Mouse (Mus musculus) heart, embryonic 16.5 days (tissue): Measurements from ENCODE around the gene Galnt6. TPM values are rescaled to one million over a fixed set of nuclear protein-coding genes. Genes with fewer than 3 reads are reported as not detected.

Experiments used
- ATAC-seq: fragments of 200-750 bp; cut with Nextera tagmentation; replicated peaks from 2 replicates; pipeline ENCODE4 v1.8.0; 2017; ENCODE audit warnings: moderate number of reproducible peaks; ENCODE audit not compliant: insufficient read depth, low FRiP score; ENCODE audit errors: extremely low read depth
- H3K27ac ChIP-seq: fragments of 300-500 bp; sonication (generic); 2 replicates; pipeline ENCODE4 v1.5.1; 2014; ENCODE audit warnings: mild to moderate bottlenecking, low read length, control low read depth, moderate library complexity
- H3K27me3 ChIP-seq: fragments of 300-500 bp; sonication (generic); 2 replicates; pipeline ENCODE4 v1.6.1; 2014; ENCODE audit warnings: low read length, mixed read lengths; ENCODE audit not compliant: control insufficient read depth, insufficient read depth
- H3K36me3 ChIP-seq: fragments of 300-500 bp; sonication (generic); 2 replicates; pipeline ENCODE4 v1.6.1; 2014; ENCODE audit not compliant: control insufficient read depth, insufficient read depth
- H3K4me1 ChIP-seq: fragments of 300-500 bp; sonication (generic); 2 replicates; pipeline ENCODE4 v1.6.1; 2014; ENCODE audit warnings: low read length, mixed read lengths; ENCODE audit not compliant: control insufficient read depth, insufficient read depth
- H3K4me2 ChIP-seq: fragments of 300-500 bp; sonication (generic); 2 replicates; pipeline ENCODE4 v1.6.1; 2014; ENCODE audit warnings: low read depth, mild to moderate bottlenecking, control low read depth, low read length
- H3K4me3 ChIP-seq: fragments of 300-500 bp; sonication (generic); 2 replicates; pipeline ENCODE4 v1.5.1; 2014; ENCODE audit warnings: mild to moderate bottlenecking, control low read depth, low read length
- H3K9ac ChIP-seq: fragments of 300-500 bp; sonication (generic); 2 replicates; pipeline ENCODE4 v1.6.1; 2014; ENCODE audit warnings: low read length, control low read depth
- H3K9me3 ChIP-seq: fragments of 300-500 bp; sonication (generic); replicated peaks from 2 replicates; pipeline ENCODE4 v1.6.1; 2016; ENCODE audit warnings: low read length; ENCODE audit not compliant: control insufficient read depth
- WGBS: fragments of 180-500 bp; shearing (Covaris S2); extraction: QIAGEN DNeasy Blood & Tissue Kit; methylation state at CpG from one replicate; pipeline ENCODE4 v1.1.7; 2014; 5-methylcytosine and 5-hydroxymethylcytosine counted together
- polyA plus RNA-seq: library from polyadenylated mRNA; unstranded; fragments of >200 nt; fragmentation: Nextera tagmentation; extraction: Ambion mirVana; gene quantifications from 2 replicates; pipeline ENCODE4 v1.2.1, GENCODE M21; 2015

The Galnt6 gene
- polyA plus RNA-seq, 1 experiment from 2014 or later, result 2.4 TPM

DNA sequence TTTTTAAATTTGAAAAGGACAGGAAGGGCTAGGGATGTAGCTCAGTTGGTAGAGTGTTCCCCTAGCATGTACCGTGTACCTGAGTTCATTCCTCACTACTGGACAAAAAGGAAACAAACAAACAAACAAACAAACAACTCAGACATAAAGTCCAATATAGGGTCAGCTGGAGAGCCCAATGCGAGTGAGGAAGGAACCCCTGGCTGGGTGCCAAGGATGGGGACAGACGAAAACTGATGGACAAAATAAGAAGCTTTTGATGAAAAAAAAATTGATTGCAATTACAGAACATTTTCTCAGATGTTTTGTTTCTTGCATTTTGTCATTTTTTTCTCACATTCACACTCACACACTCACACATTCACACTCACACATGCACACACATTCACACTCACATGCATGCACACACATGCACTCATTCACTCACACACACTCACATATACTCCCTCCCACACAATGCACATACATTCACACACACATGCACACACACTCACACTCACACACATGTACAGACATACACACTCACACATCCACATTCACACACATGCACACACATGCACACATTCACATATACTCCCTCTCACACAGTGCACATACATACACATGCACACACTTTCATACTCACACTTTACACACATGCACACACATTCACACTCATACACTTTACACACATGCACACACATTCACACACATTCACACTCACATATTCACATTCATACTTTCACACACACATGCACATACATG, 26.9 kb upstream of the Galnt6 start:
- peaks cover 12% of the 10 kb centered on the region for H3K27me3 ChIP-seq
- H3K4me1 ChIP-seq, result peaks cover 7% of the 10 kb centered on the region; the same call in 1 of the 2 replicates
- no peak overlapping the region for H3K4me2 ChIP-seq
- WGBS, result 52% methylated on average over 3 of the region's 3 CpGs
- no peaks in the 10 kb centered on the region for H3K9me3 ChIP-seq
- H3K36me3 ChIP-seq, result no peaks in the 10 kb centered on the region
- no peak overlapping the region for H3K4me3 ChIP-seq
- no peak overlapping the region for H3K27ac ChIP-seq
- H3K9ac ChIP-seq, result no peak overlapping the region
- no peak for ATAC-seq

DNA sequence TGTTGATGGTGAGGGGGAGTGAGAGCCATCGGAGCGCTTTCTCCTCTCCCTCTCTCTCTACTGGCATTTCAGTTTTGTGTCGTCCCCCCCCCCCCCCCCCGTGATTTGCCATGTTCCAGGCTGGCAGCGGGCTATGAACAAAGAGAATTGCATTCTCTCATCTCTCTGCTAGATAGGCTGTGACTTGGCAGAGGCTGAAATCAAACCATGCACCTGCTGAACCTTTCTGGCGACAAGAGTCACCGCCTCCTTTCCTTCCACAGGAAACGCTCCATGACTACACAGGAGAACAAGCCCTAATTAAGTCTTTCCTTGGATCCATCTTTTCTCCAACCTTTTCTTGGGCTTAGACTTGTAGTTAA, 26.3 kb upstream of the Galnt6 start:
- Histone ChIP-seq H3K4me3 (peak overlapping the region; percentile 3), H3K4me2 (peak overlapping the region; percentile 50), H3K27me3 (peaks cover 11% of the 10 kb centered on the region; the same call in 1 of the 2 replicates), H3K27ac (no peak overlapping the region), H3K4me1 (peaks cover 6% of the 10 kb centered on the region; the same call in 1 of the 2 replicates), H3K9me3 (no peaks in the 10 kb centered on the region), H3K9ac (no peak overlapping the region), H3K36me3 (no peaks in the 10 kb centered on the region)
- no peak for ATAC-seq
- WGBS, result 40% methylated on average over 6 of the region's 8 CpGs

DNA sequence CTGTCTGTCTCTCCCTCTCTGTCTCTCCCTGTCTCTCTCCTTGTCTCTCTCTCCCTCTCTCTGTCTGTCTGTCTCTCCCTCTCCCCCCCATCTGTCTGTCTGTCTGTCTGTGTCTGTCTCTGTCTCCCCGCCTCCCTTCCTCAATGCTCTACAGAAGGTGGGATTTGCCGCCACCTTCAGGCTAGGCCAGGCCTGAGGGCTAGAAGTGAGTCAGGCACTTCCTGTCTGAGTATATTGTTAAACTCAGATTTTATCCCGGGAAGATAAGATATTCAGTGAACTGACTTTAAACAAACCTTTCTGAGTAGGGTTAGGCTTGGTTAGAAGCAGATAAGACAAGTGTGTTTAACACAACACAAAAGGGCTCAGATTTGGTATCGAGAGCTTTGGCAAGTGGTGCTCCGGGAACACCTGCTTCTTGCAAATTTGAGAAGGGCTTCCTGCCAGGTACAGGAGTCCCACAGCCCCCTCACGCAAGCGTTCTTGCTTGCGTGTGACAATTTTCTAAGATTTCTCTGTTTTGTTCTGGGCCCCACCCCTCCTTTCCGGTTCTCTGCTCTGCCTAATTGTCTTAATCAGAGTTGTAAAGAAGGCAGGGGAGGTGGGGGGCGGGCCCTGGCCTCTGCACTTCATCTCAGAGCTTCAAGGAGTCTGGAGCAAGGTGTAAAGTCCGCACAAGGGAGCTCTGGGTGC, 25.8 kb upstream of the Galnt6 start:
- Histone ChIP-seq H3K4me3 (peak overlapping the region; percentile 3), H3K4me2 (peak overlapping the region; percentile 50), H3K27me3 (peaks cover 11% of the 10 kb centered on the region; the same call in 1 of the 2 replicates), H3K27ac (no peak overlapping the region), H3K36me3 (no peaks in the 10 kb centered on the region), H3K9ac (no peak overlapping the region), H3K4me1 (peaks cover 6% of the 10 kb centered on the region; the same call in 1 of the 2 replicates), H3K9me3 (no peaks in the 10 kb centered on the region)
- 8% methylated on average over 11 of the region's 11 CpGs for WGBS
- ATAC-seq, result no peak

DNA sequence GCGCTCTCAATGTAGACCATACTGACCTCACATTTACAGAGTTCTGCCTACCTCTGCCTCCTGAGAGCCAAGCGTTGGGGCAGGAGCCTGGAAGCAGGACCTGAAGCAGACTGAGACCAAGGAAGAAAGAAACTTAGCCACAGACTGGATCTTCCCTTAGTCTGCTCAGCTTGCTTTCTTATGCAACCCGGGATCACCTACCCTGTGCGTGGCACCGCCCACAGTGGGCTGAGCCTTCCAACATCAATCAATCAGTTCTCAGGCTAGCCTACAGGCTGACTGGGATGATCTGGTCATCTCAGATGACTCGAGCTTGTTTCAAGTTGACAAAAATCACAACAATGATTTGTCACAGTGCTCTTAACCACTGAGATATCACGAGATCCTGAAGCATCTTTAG, 24.9 kb upstream of the Galnt6 start:
- Histone ChIP-seq H3K4me1 (peaks cover 6% of the 10 kb centered on the region; the same call in 1 of the 2 replicates), H3K36me3 (no peaks in the 10 kb centered on the region), H3K9me3 (no peaks in the 10 kb centered on the region), H3K9ac (no peak overlapping the region), H3K27ac (no peak overlapping the region), H3K27me3 (peaks cover 11% of the 10 kb centered on the region; the same call in 1 of the 2 replicates), H3K4me3 (no peak overlapping the region), H3K4me2 (no peak overlapping the region)
- 49% methylated on average over 7 of the region's 7 CpGs for WGBS
- ATAC-seq, result no peak

DNA sequence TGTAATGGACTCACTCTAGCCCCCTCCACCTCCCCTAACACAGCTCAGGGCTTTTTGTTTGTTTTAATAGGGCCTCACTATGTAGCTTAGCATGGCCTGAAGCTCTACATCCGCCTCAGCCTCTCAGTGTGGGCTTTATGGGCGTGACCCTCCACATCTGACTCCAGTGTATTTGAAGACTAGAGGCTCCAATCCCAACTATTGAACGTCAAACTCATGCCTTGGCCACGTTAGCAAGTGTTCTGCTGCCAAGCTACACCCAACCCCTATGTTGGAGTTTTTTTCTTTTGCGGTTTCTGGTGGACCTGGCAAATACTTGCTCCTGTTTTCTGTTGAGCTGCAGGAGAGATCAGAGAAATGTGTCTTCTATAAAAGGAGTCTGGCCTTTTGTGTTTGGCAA, 23.9 kb upstream of the Galnt6 start:
- Histone ChIP-seq H3K27ac (no peak overlapping the region), H3K9ac (no peak overlapping the region), H3K9me3 (no peaks in the 10 kb centered on the region), H3K4me1 (peaks cover 6% of the 10 kb centered on the region; the same call in 1 of the 2 replicates), H3K4me3 (no peak overlapping the region), H3K4me2 (no peak overlapping the region), H3K27me3 (peaks cover 11% of the 10 kb centered on the region; the same call in 1 of the 2 replicates), H3K36me3 (no peaks in the 10 kb centered on the region)
- ATAC-seq, result no peak
- WGBS, result 57% methylated on average over 5 of the region's 5 CpGs

DNA sequence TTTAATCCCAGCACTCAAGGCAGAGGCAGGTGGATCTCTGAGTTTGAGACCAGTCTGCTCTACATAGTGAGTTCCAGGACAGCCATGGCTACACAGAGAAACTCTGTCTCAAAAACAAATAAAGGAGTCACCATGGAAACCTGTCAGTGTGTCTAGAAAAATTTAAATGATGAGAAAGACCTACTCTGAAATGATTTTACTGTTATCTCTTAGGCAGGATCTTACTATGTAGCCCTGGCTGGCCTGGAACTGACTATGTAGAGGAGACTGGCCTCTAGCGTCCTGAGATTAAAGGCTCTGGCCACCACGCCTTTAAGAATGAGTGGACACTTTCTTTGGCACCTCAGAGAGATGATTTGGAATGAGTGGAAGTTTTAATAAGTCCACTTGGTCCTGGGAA, 23.3 kb upstream of the Galnt6 start:
- no peak overlapping the region for H3K4me2 ChIP-seq
- H3K36me3 ChIP-seq, result no peaks in the 10 kb centered on the region
- no peak overlapping the region for H3K27ac ChIP-seq
- no peaks in the 10 kb centered on the region for H3K9me3 ChIP-seq
- no peak overlapping the region for H3K9ac ChIP-seq
- 58% methylated on average over 2 of the region's 2 CpGs for WGBS
- H3K27me3 ChIP-seq, result peaks cover 11% of the 10 kb centered on the region; the same call in 1 of the 2 replicates
- no peak for ATAC-seq
- no peak overlapping the region for H3K4me3 ChIP-seq
- H3K4me1 ChIP-seq, result peaks cover 11% of the 10 kb centered on the region

DNA sequence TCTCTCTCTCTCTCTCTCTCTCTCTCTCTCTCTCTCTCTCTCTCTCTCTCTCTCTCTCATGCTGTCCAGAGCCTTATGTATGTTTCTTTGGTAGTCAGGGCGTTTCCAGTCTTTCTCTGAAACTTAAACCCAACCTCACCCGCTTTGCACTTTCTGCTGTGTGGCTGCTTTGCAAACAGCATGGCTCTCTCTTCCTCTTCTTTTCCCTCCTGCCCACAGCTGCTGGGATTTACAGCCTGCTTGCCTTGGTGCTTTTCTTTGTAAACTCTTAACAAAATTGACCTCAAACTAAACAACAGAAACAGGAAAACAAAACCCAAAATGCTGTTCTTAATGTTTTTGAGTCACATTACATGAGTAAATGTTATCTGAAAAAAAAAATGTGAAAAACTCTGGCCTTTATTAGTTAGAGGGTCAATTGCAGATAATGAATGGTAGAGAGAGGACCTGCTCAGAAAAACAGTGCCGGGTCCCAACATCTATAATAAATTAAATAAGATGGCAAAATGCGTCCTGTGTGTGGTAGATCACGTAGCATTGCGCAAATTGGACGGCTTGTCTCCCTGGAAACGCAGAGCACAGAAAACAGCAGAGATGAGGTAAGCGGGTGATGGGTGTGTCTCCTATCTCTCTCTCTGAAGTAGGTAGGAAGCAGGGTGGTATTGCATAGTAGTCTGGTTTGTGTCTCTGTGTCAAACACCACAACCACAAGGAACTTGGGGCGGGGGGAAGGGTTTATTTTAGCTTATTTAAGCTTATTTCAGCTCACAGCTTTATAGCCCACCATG, 20.8 kb upstream of the Galnt6 start:
- no peak overlapping the region for H3K4me3 ChIP-seq
- no peak overlapping the region for H3K4me2 ChIP-seq
- H3K27me3 ChIP-seq, result peaks cover 9% of the 10 kb centered on the region; the same call in 1 of the 2 replicates
- H3K9me3 ChIP-seq, result no peaks in the 10 kb centered on the region
- H3K36me3 ChIP-seq, result no peaks in the 10 kb centered on the region
- ATAC-seq, result no peak
- no peak overlapping the region for H3K9ac ChIP-seq
- 68% methylated on average over 10 of the region's 10 CpGs for WGBS
- H3K27ac ChIP-seq, result no peak overlapping the region
- peaks cover 11% of the 10 kb centered on the region for H3K4me1 ChIP-seq

DNA sequence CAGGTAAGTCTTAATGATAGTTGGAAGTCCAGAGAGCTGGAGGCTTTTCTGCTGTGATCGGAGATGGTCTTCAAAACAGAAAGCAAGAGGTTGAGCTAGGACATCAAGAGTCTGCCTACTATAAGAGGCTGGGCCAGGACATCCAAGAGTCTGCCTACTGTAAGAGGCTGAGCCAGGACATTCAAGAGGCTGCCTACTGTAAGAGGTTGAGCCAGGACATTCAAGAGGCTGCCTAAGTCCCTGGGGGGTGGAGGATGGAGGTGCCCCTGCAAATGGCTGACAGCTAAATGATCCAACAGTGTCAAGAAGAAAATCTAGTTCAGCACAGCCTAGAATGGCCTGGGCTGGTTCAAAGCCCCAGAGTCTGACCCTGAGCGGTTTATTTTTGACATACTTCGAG, 19.4 kb upstream of the Galnt6 start:
- no peak overlapping the region for H3K4me2 ChIP-seq
- peaks cover 5% of the 10 kb centered on the region; the same call in 1 of the 2 replicates for H3K27me3 ChIP-seq
- H3K4me3 ChIP-seq, result no peak overlapping the region
- H3K36me3 ChIP-seq, result no peaks in the 10 kb centered on the region
- 82% methylated on average over 3 of the region's 3 CpGs for WGBS
- no peak overlapping the region for H3K27ac ChIP-seq
- ATAC-seq, result no peak
- H3K9ac ChIP-seq, result no peak overlapping the region
- H3K4me1 ChIP-seq, result peaks cover 10% of the 10 kb centered on the region
- no peaks in the 10 kb centered on the region for H3K9me3 ChIP-seq
